Mouse (Mus musculus) mesoderm, embryonic 11.5 days (tissue): ENCODE measurements at regions not wholly inside any gene's neighbourhood (a gene's known extent, or its start where the extent isn't known, plus 50 kb on each side); places are given as distances from the start of the nearest gene placed in this dataset.
"Not testable (repeated sequence)": the region's sequence is repeated elsewhere in the genome, so short reads cannot be mapped to it uniquely, and the experiment has no call there.

Experiments
- DNase-seq: peaks from one replicate; pipeline ENCODE4 v3.0.0-alpha.2; 2012; ENCODE audit warnings: low read depth, low spot score

DNA sequence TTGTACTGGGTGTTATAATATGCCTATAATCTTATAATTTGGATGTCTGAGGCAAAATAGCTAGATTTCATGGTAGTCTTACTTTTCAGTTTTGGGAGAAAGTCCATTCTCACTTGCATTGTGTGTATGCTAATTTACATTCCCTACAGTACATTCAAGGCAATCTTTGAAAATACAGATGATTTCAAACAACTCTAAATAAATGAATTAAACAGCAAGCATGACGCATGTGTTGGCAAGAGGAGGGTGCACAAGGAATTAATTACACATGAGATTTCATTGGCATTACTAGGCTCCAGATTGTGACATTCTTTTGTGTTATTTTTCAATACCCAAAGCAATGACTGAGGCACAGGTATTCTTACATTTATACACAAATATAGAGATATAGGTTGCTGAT, 495.2 kb upstream of the Cypt12 start:
- no peak for DNase-seq

DNA sequence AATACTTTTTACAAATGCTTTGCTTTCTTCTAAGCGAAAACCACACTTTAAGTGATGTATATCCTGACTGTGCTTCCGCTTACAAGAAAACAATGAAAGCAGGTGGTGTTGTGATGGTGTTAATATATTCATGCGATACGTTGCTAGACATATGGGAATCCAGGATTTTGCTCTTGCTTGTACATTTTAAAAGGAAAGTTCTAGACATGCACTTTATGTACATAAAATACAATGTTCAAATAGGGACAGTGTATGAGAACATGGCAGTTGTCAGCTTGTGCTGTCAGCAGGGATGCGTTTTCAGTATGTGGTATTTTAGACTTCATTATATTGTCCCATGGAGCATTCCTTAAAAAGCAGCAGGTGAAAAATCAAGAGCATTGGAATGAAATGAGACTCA, 487.7 kb upstream of the Cypt12 start:
- DNase-seq, result no peak

DNA sequence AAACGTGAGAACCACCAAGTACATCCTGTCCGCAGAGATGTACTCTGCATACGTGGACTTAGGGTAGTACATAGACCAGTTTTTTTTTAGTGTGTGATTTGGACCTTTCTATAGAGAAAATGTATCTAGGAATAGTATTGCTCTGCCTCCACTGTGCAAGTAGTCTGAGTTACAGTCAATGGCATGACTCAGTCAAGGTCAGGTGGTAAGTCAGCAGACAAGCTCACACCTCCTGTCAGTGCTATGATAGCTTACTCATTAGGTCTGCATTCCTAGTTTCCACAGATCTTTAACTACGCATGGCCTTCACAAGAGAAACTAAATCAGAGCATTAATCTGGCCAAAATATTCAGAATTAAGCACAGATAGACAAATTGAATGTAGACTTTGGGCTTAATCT, 486.8 kb upstream of the Cypt12 start:
- no peak for DNase-seq

- no peak for DNase-seq
Measured at GRCm38 (mm10) chr3:17473812-17474211, 474.4 kb upstream of the Cypt12 start.

DNA sequence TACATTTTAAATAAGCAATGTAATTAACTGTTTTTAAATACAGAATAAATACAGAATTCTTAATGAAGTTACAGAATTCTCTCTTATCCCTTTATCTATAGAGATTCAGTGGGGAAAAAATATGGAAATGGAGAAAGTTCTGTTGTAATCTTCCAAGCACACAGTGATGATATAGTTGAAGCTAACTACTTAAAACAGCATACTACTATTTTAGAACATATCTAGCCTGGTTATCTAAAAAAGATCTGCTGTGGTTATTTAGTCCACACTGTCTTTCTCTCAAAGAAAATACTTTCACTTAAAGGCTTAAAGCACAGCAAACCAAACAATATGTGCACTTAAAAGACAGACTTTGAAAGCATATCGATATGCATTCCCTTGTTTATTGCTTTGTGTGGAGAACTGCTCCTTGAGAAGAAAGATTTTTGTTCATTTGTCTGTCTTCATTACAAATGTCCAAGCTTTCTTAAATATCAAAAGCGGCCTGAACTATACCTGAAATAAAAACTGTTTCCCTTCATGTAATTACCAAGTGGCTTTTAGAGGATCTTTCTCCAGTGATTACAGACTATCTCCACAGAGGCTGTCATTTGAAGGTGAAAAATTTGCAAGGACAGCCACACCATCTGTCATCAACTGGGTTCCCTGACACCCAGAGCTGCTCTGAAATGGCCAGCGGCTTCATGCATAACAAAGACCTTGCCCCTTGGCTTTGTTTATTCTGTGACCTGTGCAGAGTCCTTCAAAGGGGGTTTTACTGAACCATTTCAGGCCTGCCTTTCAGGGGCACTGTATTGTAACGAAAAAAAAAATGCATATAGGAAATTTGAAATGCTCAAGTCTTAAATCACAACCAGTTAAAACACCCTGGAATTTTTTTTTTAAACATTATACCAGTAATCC, 458.7 kb upstream of the Cypt12 start:
- peak; percentile 70 for DNase-seq

GRCm38 (mm10) chr3:17490632-17491031, 457.6 kb upstream of the Cypt12 start:
- DNase-seq, result no peak

GRCm38 (mm10) chr3:17498291-17498690, 449.9 kb upstream of the Cypt12 start:
- no peak for DNase-seq

DNA sequence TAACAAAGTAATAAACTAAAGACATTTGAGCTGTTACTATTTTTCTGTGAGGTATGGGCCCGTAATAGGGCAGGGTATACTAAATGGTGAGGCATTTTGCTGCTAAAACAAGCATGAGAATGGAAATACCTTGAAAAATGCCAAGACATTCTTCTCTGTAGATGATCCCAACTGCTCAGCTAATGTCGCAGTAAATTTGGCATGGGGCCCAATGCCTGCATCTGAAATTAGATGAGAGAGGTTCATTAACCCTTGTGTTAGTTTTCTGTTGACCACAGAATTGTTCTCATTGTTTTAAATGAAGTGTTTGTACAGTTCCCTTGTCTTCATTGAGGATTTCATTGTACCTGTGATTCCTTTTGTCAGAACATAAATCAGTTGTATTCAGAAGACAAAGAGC, 446.7 kb upstream of the Cypt12 start:
- DNase-seq, result no peak

DNA sequence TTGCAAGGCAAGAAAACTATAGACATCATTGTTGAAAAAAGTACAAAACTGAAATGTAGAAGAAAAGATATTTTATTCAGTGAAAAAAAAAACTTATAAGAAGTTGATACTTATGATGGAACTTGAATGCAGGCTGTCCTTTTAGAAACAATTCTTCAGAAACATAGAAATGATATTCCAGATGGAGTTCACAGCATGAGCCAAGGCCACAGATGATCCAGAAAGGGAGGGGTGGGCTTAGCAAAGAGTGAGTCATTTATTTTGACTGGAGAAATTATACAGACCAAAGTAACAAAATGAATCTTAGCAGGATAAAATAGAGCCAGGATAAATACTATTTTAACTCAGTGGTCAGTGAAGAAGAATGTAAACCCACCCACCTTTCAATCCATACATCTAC, 406.9 kb upstream of the Cypt12 start:
- no peak for DNase-seq

DNA sequence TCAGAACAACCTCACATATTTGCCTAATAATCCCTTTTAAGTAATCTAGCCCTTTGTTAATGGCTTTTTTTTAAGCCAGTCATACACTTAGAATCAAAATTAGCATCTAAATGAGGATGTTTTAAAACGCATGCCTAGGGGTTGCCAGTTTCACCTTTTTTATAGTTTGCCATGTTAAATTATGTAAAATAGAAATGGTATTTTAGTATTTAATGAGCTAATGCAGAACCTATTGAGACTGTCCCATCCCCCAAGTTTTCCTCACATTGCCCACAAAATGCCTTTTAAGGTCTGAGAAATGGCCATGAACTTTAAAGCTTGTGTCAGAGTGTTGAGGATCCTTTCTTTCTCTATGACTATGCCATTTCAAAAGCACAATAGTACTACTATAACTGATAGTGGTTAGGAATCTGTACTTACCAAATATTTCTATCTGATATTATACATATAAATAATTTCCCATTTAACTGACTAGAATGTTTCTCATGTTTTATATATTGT, 400.6 kb upstream of the Cypt12 start:
- DNase-seq, result no peak

GRCm38 (mm10) chr3:17582487-17582886, 365.7 kb upstream of the Cypt12 start:
- DNase-seq, result no peak

- peak; percentile 23 for DNase-seq
Measured at GRCm38 (mm10) chr3:17589956-17590546, 358.2 kb upstream of the Cypt12 start.

GRCm38 (mm10) chr3:17592463-17592862, 355.7 kb upstream of the Cypt12 start:
- DNase-seq, result peak; percentile 62

GRCm38 (mm10) chr3:17596365-17596764, 351.8 kb upstream of the Cypt12 start:
- DNase-seq, result no peak

DNA sequence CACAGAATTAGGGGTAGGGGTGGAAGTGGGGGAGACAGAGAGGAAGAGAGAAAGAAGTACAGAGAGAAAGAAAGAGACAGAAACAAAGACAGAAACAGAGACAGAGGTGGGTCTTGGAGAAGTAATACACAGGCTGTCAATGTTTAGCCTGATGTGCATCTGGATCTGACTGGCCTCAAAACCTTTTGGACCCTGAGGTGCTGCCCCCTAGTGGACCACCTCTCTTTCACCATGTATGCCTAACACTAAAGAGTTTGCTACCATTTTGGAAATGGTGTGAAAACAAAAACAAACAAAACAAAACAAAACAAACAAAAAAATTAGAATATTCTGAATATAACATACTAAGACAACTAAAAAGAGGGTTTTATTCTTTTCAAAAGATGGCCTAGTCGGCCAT, 334.7 kb upstream of the Cypt12 start:
- peak; percentile 13 for DNase-seq

DNA sequence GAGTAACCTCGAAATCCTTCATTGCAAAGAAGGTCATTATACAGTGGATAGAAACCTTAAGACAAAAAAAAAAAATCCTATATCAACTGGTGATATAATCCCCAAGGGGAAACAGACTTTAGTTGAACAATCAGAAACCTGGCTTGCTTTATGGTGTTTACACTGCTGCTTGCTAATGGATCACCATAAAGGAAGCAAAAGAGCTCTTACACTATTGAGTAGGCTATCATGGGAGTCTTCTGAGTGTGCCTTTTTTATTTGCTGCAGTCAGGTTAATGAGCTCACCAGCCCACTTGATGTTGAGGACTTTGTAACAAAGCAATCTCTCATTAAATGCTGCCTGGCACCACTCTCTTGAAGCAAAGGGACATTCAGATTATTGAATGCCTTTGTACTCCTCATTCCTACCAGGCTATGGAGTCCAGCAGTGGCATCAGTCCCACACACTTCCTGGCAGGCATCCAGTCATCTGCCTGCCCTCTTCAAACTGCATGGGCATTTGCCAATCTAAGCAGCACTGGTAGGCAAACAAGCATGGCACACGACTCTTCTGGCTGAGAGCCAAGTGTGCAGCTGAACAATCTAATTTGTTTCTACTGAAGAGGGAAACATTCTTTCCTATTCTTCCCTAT, 331.7 kb upstream of the Cypt12 start:
- DNase-seq, result no peak

GRCm38 (mm10) chr3:17619489-17619888, 328.7 kb upstream of the Cypt12 start:
- peak; percentile 19 for DNase-seq

DNA sequence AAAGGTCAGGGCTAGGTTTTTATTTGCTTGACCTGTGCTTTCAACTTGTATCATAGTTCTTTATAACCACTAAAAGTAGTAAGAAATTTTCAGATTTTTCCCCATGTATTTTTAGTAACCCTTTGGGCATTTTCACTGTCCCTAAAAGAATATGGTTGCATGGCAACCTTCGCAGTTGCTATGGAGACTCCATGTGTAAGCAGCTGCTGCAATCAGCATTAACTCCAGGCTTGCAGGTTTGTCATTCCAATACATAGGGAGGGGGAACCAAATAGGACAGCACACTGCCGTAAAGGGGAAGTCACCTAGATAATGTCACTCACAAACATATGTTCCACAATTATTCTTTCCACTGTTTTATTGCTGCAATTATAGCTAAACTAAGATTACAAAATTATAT, 328.3 kb upstream of the Cypt12 start:
- DNase-seq, result peak; percentile 44

- no peak for DNase-seq
Measured at GRCm38 (mm10) chr3:17620398-17620797, 327.8 kb upstream of the Cypt12 start.

- no peak for DNase-seq
Measured at GRCm38 (mm10) chr3:17632484-17632883, 315.7 kb upstream of the Cypt12 start.

- DNase-seq, result no peak
Measured at GRCm38 (mm10) chr3:17636276-17636675, 311.9 kb upstream of the Cypt12 start.

GRCm38 (mm10) chr3:17659988-17660387, 288.2 kb upstream of the Cypt12 start:
- not testable (repeated sequence) for DNase-seq

DNA sequence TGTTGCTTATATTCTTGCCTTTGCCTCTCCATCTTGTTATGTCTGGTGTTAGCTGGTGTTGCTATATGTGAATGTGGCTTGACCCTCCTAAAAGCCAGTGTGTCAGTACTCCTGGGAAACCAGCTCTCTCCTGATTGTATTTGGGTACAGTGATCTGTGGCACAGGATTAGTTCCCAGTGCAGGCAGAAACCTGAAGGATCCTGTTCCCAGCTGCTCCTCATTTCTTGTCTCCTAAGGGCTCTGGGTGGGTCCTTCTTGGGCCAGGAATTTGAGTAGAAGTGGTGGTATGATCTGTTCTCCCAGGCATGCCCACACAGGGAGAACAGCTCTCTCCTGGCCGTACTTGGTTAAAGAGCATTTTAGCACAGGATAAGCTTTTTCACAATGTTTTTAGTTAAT, 286.2 kb upstream of the Cypt12 start:
- DNase-seq, result no peak
